Mouse (Mus musculus) MEL (cell line): ENCODE measurements at regions not wholly inside any gene's neighbourhood (a gene's known extent, or its start where the extent isn't known, plus 50 kb on each side); places are given as distances from the start of the nearest gene placed in this dataset.

Experiments
- DNase-seq: peaks from one replicate; pipeline ENCODE4 v3.0.0; 2011; ENCODE audit warnings: low read depth, low spot score
- H3K27ac ChIP-seq: 2 replicates; pipeline ENCODE4 v1.5.1; 2012; ENCODE audit warnings: low read depth, mild to moderate bottlenecking, control low read depth, low read length, moderate library complexity; ENCODE audit not compliant: control insufficient read depth
- H3K27me3 ChIP-seq, 2 experiments: fragments of 150-350 bp in 1 of 2; sonication (generic) in 1 of 2; 2 replicates each; pipeline ENCODE4 v1.6.1; 2012; ENCODE audit warnings: low read length in 2 of 2, mild to moderate bottlenecking in 2 of 2, improper control_type of control experiment in 1 of 2, moderate library complexity in 1 of 2; ENCODE audit not compliant: insufficient read depth in 2 of 2, control insufficient read depth in 1 of 2
- H3K36me3 ChIP-seq, 2 experiments: 2 replicates each; pipeline ENCODE4 v1.6.1; 2012 to 2014; ENCODE audit warnings: low read length in 2 of 2, improper control_type of control experiment in 1 of 2, inconsistent platforms in 1 of 2, mild to moderate bottlenecking in 1 of 2; ENCODE audit not compliant: insufficient read depth in 2 of 2, control insufficient read depth in 1 of 2
- H3K4me1 ChIP-seq, 2 experiments: fragments of 150-350 bp in 1 of 2; sonication (generic) in 1 of 2; 2 replicates each; pipeline ENCODE4 v1.6.1; 2012; ENCODE audit warnings: low read length in 2 of 2, improper control_type of control experiment in 1 of 2, mild to moderate bottlenecking in 1 of 2; ENCODE audit not compliant: insufficient read depth in 2 of 2, control insufficient read depth in 1 of 2
- H3K4me3 ChIP-seq, 2 experiments: fragments of 150-350 bp in 1 of 2; sonication (generic) in 1 of 2; 2 replicates each; pipeline ENCODE4 v1.5.1; 2012; ENCODE audit warnings: low read depth in 2 of 2, low read length in 2 of 2, mild to moderate bottlenecking in 2 of 2, moderate library complexity in 2 of 2, control low read depth in 1 of 2, improper control_type of control experiment in 1 of 2; ENCODE audit not compliant: control insufficient read depth in 1 of 2, insufficient read depth in 1 of 2
- H3K79me2 ChIP-seq: 2 replicates; pipeline ENCODE4 v1.6.1; 2012; ENCODE audit warnings: mild to moderate bottlenecking, low read length, moderate library complexity; ENCODE audit not compliant: control insufficient read depth, poor library complexity, insufficient read depth
- H3K9ac ChIP-seq: 2 replicates; pipeline ENCODE4 v1.6.1; 2012; ENCODE audit warnings: low read depth, mild to moderate bottlenecking, control low read depth, low read length, moderate library complexity; ENCODE audit not compliant: control insufficient read depth, poor library complexity, severe bottlenecking
- H3K9me3 ChIP-seq: fragments of 150-350 bp; sonication (generic); replicated peaks from 2 replicates; pipeline ENCODE4 v1.6.1; 2012; ENCODE audit warnings: mild to moderate bottlenecking, low read length, improper control_type of control experiment, moderate library complexity; ENCODE audit not compliant: insufficient read depth
- CHD1 ChIP-seq: IDR thresholded peaks from 2 replicates; pipeline ENCODE4 v1.6.1; 2012; ENCODE audit warnings: low read depth, mild to moderate bottlenecking, inconsistent platforms, low read length, improper control_type of control experiment
- CHD2 ChIP-seq: IDR thresholded peaks from 2 replicates; pipeline ENCODE4 v1.6.1; 2011; ENCODE audit warnings: low read length, improper control_type of control experiment
- CTCF ChIP-seq, 3 experiments: IDR thresholded peaks in 2 of 3; conservative IDR thresholded peaks in 1 of 3; 2 replicates each; pipeline ENCODE4 v1.5.1; 2011 to 2012; ENCODE audit warnings: low read length in 3 of 3, low read depth in 2 of 3, mild to moderate bottlenecking in 2 of 3, improper control_type of control experiment in 1 of 3, inconsistent platforms in 1 of 3, mixed read lengths in 1 of 3, moderate library complexity in 1 of 3; ENCODE audit not compliant: control insufficient read depth in 1 of 3, insufficient read depth in 1 of 3, poor library complexity in 1 of 3, severe bottlenecking in 1 of 3
- EP300 ChIP-seq, 2 experiments: IDR thresholded peaks; 2 replicates each; pipeline ENCODE4 v1.6.1; 2011; ENCODE audit warnings: improper control_type of control experiment in 2 of 2, low read length in 2 of 2, low read depth in 1 of 2, mild to moderate bottlenecking in 1 of 2
- GATA1 ChIP-seq: IDR thresholded peaks from 2 replicates; pipeline ENCODE4 v1.6.1; 2011; ENCODE audit warnings: low read depth, low read length, improper control_type of control experiment
- HCFC1 ChIP-seq: IDR thresholded peaks from 2 replicates; pipeline ENCODE4 v1.6.1; 2012; ENCODE audit warnings: low read depth, mild to moderate bottlenecking, inconsistent platforms, low read length, improper control_type of control experiment, moderate library complexity
- MAFK ChIP-seq: IDR thresholded peaks from 2 replicates; pipeline ENCODE4 v1.6.1; 2011; ENCODE audit warnings: low read depth, mild to moderate bottlenecking, low read length, improper control_type of control experiment, borderline replicate concordance
- MAX ChIP-seq: IDR thresholded peaks from 2 replicates; pipeline ENCODE4 v1.6.1; 2011; ENCODE audit warnings: low read length, improper control_type of control experiment
- MAZ ChIP-seq: IDR thresholded peaks from 2 replicates; pipeline ENCODE4 v1.6.1; 2012; ENCODE audit warnings: low read depth, mild to moderate bottlenecking, inconsistent platforms, low read length, improper control_type of control experiment
- MYB ChIP-seq: IDR thresholded peaks from 2 replicates; pipeline ENCODE4 v1.6.1; 2011; ENCODE audit warnings: mild to moderate bottlenecking, low read depth, low read length, improper control_type of control experiment
- MYC ChIP-seq: IDR thresholded peaks from 2 replicates; pipeline ENCODE4 v1.6.1; 2011; ENCODE audit warnings: low read depth, mild to moderate bottlenecking, low read length, improper control_type of control experiment, moderate library complexity
- NELFE ChIP-seq: IDR thresholded peaks from 2 replicates; pipeline ENCODE4 v1.6.1; 2011; ENCODE audit warnings: low read depth, low read length, improper control_type of control experiment
- NRF1 ChIP-seq: IDR thresholded peaks from 2 replicates; pipeline ENCODE4 v1.6.1; 2014; ENCODE audit warnings: low read depth, mild to moderate bottlenecking, inconsistent platforms, low read length, improper control_type of control experiment, moderate library complexity; ENCODE audit not compliant: poor library complexity, insufficient read depth, severe bottlenecking
- POLR2AphosphoS5 ChIP-seq: IDR thresholded peaks from 2 replicates; pipeline ENCODE4 v1.6.1; 2012; ENCODE audit warnings: low read depth, borderline replicate concordance, mild to moderate bottlenecking, inconsistent platforms, low read length, moderate library complexity, mixed read lengths
- SIN3A ChIP-seq: IDR thresholded peaks from 2 replicates; pipeline ENCODE4 v1.6.1; 2012; ENCODE audit warnings: low read length, improper control_type of control experiment, inconsistent platforms
- SMC3 ChIP-seq: IDR thresholded peaks from 2 replicates; pipeline ENCODE4 v1.6.1; 2011; ENCODE audit warnings: low read depth, low read length, improper control_type of control experiment
- TBP ChIP-seq: IDR thresholded peaks from 2 replicates; pipeline ENCODE4 v1.8.0; 2011; ENCODE audit warnings: low read depth, low read length, improper control_type of control experiment
- UBTF ChIP-seq: IDR thresholded peaks from 2 replicates; pipeline ENCODE4 v1.6.1; 2012; ENCODE audit warnings: low read depth, mild to moderate bottlenecking, inconsistent platforms, low read length, improper control_type of control experiment, moderate library complexity, borderline replicate concordance; ENCODE audit not compliant: insufficient read depth
- ZKSCAN1 ChIP-seq: IDR thresholded peaks from 2 replicates; pipeline ENCODE4 v1.6.1; 2012; ENCODE audit warnings: low read depth, mild to moderate bottlenecking, inconsistent platforms, low read length, improper control_type of control experiment, moderate library complexity
- ZMIZ1 ChIP-seq: IDR thresholded peaks from 2 replicates; pipeline ENCODE4 v1.6.1; 2012; ENCODE audit warnings: low read depth, mild to moderate bottlenecking, inconsistent platforms, low read length, improper control_type of control experiment, moderate library complexity
- ZNF384 ChIP-seq: IDR thresholded peaks from 2 replicates; pipeline ENCODE4 v1.6.1; 2012; ENCODE audit warnings: low read depth, mild to moderate bottlenecking, inconsistent platforms, low read length, improper control_type of control experiment

DNA sequence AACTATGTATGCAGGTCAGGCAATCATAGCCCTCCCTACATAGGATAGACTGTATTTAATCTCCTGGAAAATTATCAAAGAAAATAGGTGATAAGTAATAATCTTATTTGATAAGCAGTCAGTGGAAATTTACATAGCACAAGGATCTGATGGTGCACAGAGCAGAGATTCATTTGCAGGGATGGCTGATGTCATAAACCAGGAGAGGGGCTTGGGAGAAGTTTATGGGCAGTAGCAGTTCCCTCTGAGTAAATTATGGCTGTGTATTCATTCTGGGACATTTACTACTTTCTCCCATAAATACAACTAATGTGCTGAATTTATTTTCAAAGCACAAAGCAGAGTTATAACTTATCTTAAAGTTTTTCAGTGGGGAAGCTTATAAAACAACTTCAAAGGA, 299.3 kb downstream of the 1190002N15Rik start:
- Histone ChIP-seq H3K9me3 (no peaks in the 10 kb centered on the region), H3K27me3 (no peaks in the 10 kb centered on the region), H3K4me1 (no peaks in the 10 kb centered on the region), H3K4me3 (no peak overlapping the region), H3K9ac (no peak overlapping the region), H3K27ac (no peak overlapping the region), H3K79me2 (no peaks in the 10 kb centered on the region), H3K36me3 (no peaks in the 10 kb centered on the region)
- DNase-seq, result no peak
- TF ChIP-seq CHD1, result no peak
- TF ChIP-seq MYB, result no peak
- no peak for TF ChIP-seq POLR2AphosphoS5
- TF ChIP-seq TBP, result no peak
- no peak for TF ChIP-seq UBTF
- TF ChIP-seq GATA1, result no peak
- no peak for TF ChIP-seq NELFE
- no peak for TF ChIP-seq CTCF (IDR thresholded peaks at IDR 0.05 in 2 of 3, conservative IDR thresholded peaks at IDR 0.05 in 1 of 3; ENCODE audit: control insufficient read depth in 1 of 3, insufficient read depth in 1 of 3, low read depth in 2 of 3, low read length in 3 of 3, poor library complexity in 1 of 3, severe bottlenecking in 1 of 3)
- no peak for TF ChIP-seq MYC
- no peak for TF ChIP-seq SMC3
- no peak for TF ChIP-seq HCFC1
- TF ChIP-seq MAX, result no peak
- no peak for TF ChIP-seq MAZ
- no peak for TF ChIP-seq ZKSCAN1
- no peak for TF ChIP-seq ZMIZ1
- no peak for TF ChIP-seq EP300 (IDR thresholded peaks at IDR 0.05; ENCODE audit: low read depth in 1 of 2, low read length in 2 of 2)
- TF ChIP-seq CHD2, result no peak
- TF ChIP-seq NRF1, result no peak
- no peak for TF ChIP-seq SIN3A

DNA sequence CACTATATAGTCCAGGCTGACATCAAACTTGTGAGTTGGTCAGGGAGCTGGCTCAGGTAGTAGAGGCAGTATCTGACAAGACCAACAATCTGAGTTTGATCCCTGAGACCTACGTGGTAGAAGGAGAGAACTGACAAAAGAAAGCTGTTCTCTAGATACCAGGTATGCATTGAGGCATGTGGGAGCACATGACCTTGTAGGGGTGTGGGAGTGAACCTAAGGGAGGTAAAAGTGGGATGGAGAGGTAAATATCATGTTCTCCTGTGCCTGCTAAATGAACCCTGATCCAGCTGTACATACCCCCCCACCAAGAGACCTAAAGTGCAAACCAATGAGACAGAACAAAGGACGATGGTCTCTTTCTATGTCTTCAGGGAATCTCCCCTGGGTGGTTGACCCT, 308.3 kb downstream of the 1190002N15Rik start:
- no peaks in the 10 kb centered on the region for H3K36me3 ChIP-seq
- TF ChIP-seq ZNF384 (no peak), EP300 (IDR thresholded peaks at IDR 0.05; ENCODE audit: low read depth in 1 of 2, low read length in 2 of 2) (no peak), MAFK (no peak), GATA1 (no peak)
- H3K9me3 ChIP-seq, result no peaks in the 10 kb centered on the region
- H3K27ac ChIP-seq, result no peak overlapping the region
- DNase-seq, result no peak
- no peaks in the 10 kb centered on the region for H3K79me2 ChIP-seq
- no peaks in the 10 kb centered on the region for H3K4me1 ChIP-seq
- no peak overlapping the region for H3K9ac ChIP-seq
- no peak overlapping the region for H3K4me3 ChIP-seq
- no peaks in the 10 kb centered on the region for H3K27me3 ChIP-seq
